10 mouse cellular contexts compared by ENCODE assay signal in genomic region chr2:25290101-25290815, GRCm38 (mm10). TPM values are rescaled to one million over a fixed set of nuclear protein-coding genes. Genes with fewer than 3 reads are reported as not detected.
DNase-seq lines count a peak whose midpoint lies in the region; ATAC-seq and TF ChIP-seq lines count a peak whose summit lies in the region.
"Had no signal": no experiment of that assay in that cellular context is flagged by ENCODE, and none has a peak within 500 bp of the region (broad histone marks: within the 10 kb centered on the region; RNA-seq: fewer than 3 reads in every experiment).

No protein-coding gene starts in this region.

- peak; percentile 52 for DNase-seq in kidney, adult 2 months
- no peak for DNase-seq in kidney, adult 11 months
- peak; percentile 75 to 80 for DNase-seq in frontal cortex, postnatal 36 days (ENCODE audit: low spot score in 2 of 2)
- peak; percentile 72 to 74 for DNase-seq in layer of hippocampus, postnatal 14 days (ENCODE audit: low spot score in 2 of 2)
- DNase-seq in urinary bladder, adult 2 months (ENCODE audit: low spot score): no peak

- TF ChIP-seq POLR2A in kidney, adult 2 months (IDR thresholded peaks at IDR 0.05; ENCODE audit: low read depth, low read length): no peak

- H3K4me3 ChIP-seq in kidney, adult 2 months (ENCODE audit: insufficient read depth, low read depth, low read length): peak overlapping the region; percentile 5; the same call in 1 of the 2 replicates
- H3K4me3 ChIP-seq in brown adipose tissue, adult 24 weeks (ENCODE audit: insufficient read depth, low read depth, low read length): peak overlapping the region; percentile 35
- peak overlapping the region; percentile 19 for H3K4me3 ChIP-seq in neural tube, embryonic 13.5 days

- no peak overlapping the region for H3K27ac ChIP-seq in kidney, adult 2 months (ENCODE audit: insufficient read depth, low read depth, low read length)
- no peak overlapping the region for H3K27ac ChIP-seq in brown adipose tissue, adult 24 weeks (replicated peaks; ENCODE audit: low read depth, low read length)
- no peak overlapping the region for H3K27ac ChIP-seq in neural tube, embryonic 13.5 days (replicated peaks)

- no peak for TF ChIP-seq CTCF in kidney, adult 2 months (conservative IDR thresholded peaks at IDR 0.05; ENCODE audit: insufficient read depth, insufficient read length, low read depth, low read length)

- H3K9me3 ChIP-seq in neural tube, embryonic 13.5 days: no peaks in the 10 kb centered on the region

- peak overlapping the region; percentile 49 for H3K9ac ChIP-seq in neural tube, embryonic 13.5 days

- peak overlapping the region; percentile 44 for H3K4me2 ChIP-seq in neural tube, embryonic 13.5 days

- peaks cover 8% of the 10 kb centered on the region for H3K4me1 ChIP-seq in kidney, adult 2 months (ENCODE audit: control insufficient read depth, insufficient read depth, low read length)
- peaks cover 5% of the 10 kb centered on the region; the same call in 1 of the 2 replicates for H3K4me1 ChIP-seq in brown adipose tissue, adult 24 weeks (ENCODE audit: control insufficient read depth, insufficient read depth, insufficient read length, low read length)
- H3K4me1 ChIP-seq in neural tube, embryonic 13.5 days (replicated peaks): peaks cover 39% of the 10 kb centered on the region

- no peaks in the 10 kb centered on the region; the same call in 1 of the 2 replicates for H3K27me3 ChIP-seq in kidney, adult 2 months (replicated peaks; ENCODE audit: control insufficient read depth, insufficient read depth, low read length)
- H3K27me3 ChIP-seq in neural tube, embryonic 13.5 days: peaks cover 77% of the 10 kb centered on the region

- ATAC-seq in neural tube, embryonic 13.5 days (ENCODE audit: low read depth): peak; percentile 29; the same call in 1 of the 2 replicates
- no peak for ATAC-seq in CD4-positive, CD25-positive, alpha-beta regulatory T cell, adult 4 months
- ATAC-seq: Patski had no signal

- 1% methylated on average over 54 of the region's 54 CpGs for WGBS in kidney, adult 2 months
- WGBS in neural tube, embryonic 13.5 days: 2% methylated on average over 54 of the region's 54 CpGs

- H3K36me3 ChIP-seq in kidney, adult 2 months (ENCODE audit: control insufficient read depth, insufficient read depth, low read length): no peaks in the 10 kb centered on the region
- H3K36me3 ChIP-seq in neural tube, embryonic 13.5 days: peaks cover 16% of the 10 kb centered on the region

RNA-seq across cellular contexts. Expression of gene Lrrc26, which starts 0.5 kb away (rescaled TPM):
- 2.7 and 3.0 TPM in 2 replicates for polyA plus RNA-seq in kidney, adult 2 months (2012; rRNA removed)
- not detected in 2 replicates for polyA plus RNA-seq in brown adipose tissue, adult 24 weeks (2012; ENCODE audit: insufficient read depth, insufficient read length, missing spikeins)
- not detected for total RNA-seq in layer of hippocampus, postnatal 14 days (2021)
- polyA plus RNA-seq in neural tube, embryonic 13.5 days (2015; fragmentation: Nextera tagmentation; extraction: Ambion mirVana): not detected in 2 replicates
- 7.0 and 8.2 TPM in 2 replicates for polyA plus RNA-seq in urinary bladder, adult 2 months (2012; rRNA removed)
- not detected for polyA plus RNA-seq in CD4-positive, CD25-positive, alpha-beta regulatory T cell, adult 4 months (2017; shearing (Covaris generic))
- polyA plus RNA-seq: Patski had no signal

RNA-seq across cellular contexts. Expression of gene Tmem210, which starts 2.3 kb away (rescaled TPM):
- polyA plus RNA-seq in kidney, adult 2 months (2012; rRNA removed): not detected in 2 replicates
- not detected in 2 replicates for polyA plus RNA-seq in brown adipose tissue, adult 24 weeks (2012; ENCODE audit: insufficient read depth, insufficient read length, missing spikeins)
- not detected for total RNA-seq in layer of hippocampus, postnatal 14 days (2021)
- not detected in 2 replicates for polyA plus RNA-seq in neural tube, embryonic 13.5 days (2015; fragmentation: Nextera tagmentation; extraction: Ambion mirVana)
- polyA plus RNA-seq in urinary bladder, adult 2 months (2012; rRNA removed): not detected in 2 replicates
- not detected for polyA plus RNA-seq in CD4-positive, CD25-positive, alpha-beta regulatory T cell, adult 4 months (2017; shearing (Covaris generic))
- total RNA-seq: heart, adult 18-20 months had no signal
- polyA plus RNA-seq: Patski had no signal

RNA-seq across cellular contexts. Expression of gene Anapc2, which starts 18.0 kb away (rescaled TPM):
- 82.6 and 92.3 TPM in 2 replicates for polyA plus RNA-seq in kidney, adult 2 months (2012; rRNA removed)
- 18.6 and 23.7 TPM in 2 replicates for polyA plus RNA-seq in brown adipose tissue, adult 24 weeks (2012; ENCODE audit: insufficient read depth, insufficient read length, missing spikeins)
- total RNA-seq in layer of hippocampus, postnatal 14 days (2021): 10 to 100 TPM; 66.6 to 72.1 TPM
- 128 and 131 TPM in 2 replicates for polyA plus RNA-seq in neural tube, embryonic 13.5 days (2015; fragmentation: Nextera tagmentation; extraction: Ambion mirVana)
- polyA plus RNA-seq in urinary bladder, adult 2 months (2012; rRNA removed): 84.5 and 88.3 TPM in 2 replicates
- polyA plus RNA-seq in CD4-positive, CD25-positive, alpha-beta regulatory T cell, adult 4 months (2017; shearing (Covaris generic)): 10 to 100 TPM; 34.8 to 54.1 TPM

RNA-seq across cellular contexts. Expression of gene Ssna1, which starts 18.0 kb away (rescaled TPM):
- polyA plus RNA-seq in kidney, adult 2 months (2012; rRNA removed): 46.2 and 48.8 TPM in 2 replicates
- 41.7 and 44.0 TPM in 2 replicates for polyA plus RNA-seq in brown adipose tissue, adult 24 weeks (2012; ENCODE audit: insufficient read depth, insufficient read length, missing spikeins)
- total RNA-seq in layer of hippocampus, postnatal 14 days (2021): 10 to 100 TPM; 69.1 to 70.1 TPM
- polyA plus RNA-seq in neural tube, embryonic 13.5 days (2015; fragmentation: Nextera tagmentation; extraction: Ambion mirVana): 187 and 206 TPM in 2 replicates
- 58.8 and 84.8 TPM in 2 replicates for polyA plus RNA-seq in urinary bladder, adult 2 months (2012; rRNA removed)
- 100 to 1,000 TPM; 124 to 131 TPM for polyA plus RNA-seq in CD4-positive, CD25-positive, alpha-beta regulatory T cell, adult 4 months (2017; shearing (Covaris generic))

RNA-seq across cellular contexts. Expression of gene Tprn, which starts 27.8 kb away (rescaled TPM):
- 81.0 and 85.4 TPM in 2 replicates for polyA plus RNA-seq in kidney, adult 2 months (2012; rRNA removed)
- 1.7 and 3.7 TPM in 2 replicates for polyA plus RNA-seq in brown adipose tissue, adult 24 weeks (2012; ENCODE audit: insufficient read depth, insufficient read length, missing spikeins)
- 10 to 100 TPM; 21.1 to 23.2 TPM for total RNA-seq in layer of hippocampus, postnatal 14 days (2021)
- polyA plus RNA-seq in neural tube, embryonic 13.5 days (2015; fragmentation: Nextera tagmentation; extraction: Ambion mirVana): 13.3 and 14.6 TPM in 2 replicates
- 8.0 and 13.6 TPM in 2 replicates for polyA plus RNA-seq in urinary bladder, adult 2 months (2012; rRNA removed)
- polyA plus RNA-seq in CD4-positive, CD25-positive, alpha-beta regulatory T cell, adult 4 months (2017; shearing (Covaris generic)): 1 to 10 TPM; 1.8 to 3.8 TPM

Comparison
In these comparisons a context has a peak if more than half of its experiments do, and no peak if none do; other contexts are left out.
1. DNase-seq: peak in kidney, adult 2 months (single experiment), frontal cortex, postnatal 36 days (2 of 2) and layer of hippocampus, postnatal 14 days (2 of 2); none in kidney, adult 11 months (single experiment) and urinary bladder, adult 2 months (single experiment).
2. Peak in every context shown above with its lines, with median percentiles within 50 percentile points of each other: H3K4me3 ChIP-seq.